Mouse (Mus musculus): ENCODE data around the gene Mblac1. TPM values are rescaled to one million over a fixed set of nuclear protein-coding genes. Genes with fewer than 3 reads are reported as not detected.
"Not testable (repeated sequence)": the region's sequence is repeated elsewhere in the genome, so short reads cannot be mapped to it uniquely, and the experiment has no call there.

Gene Mblac1
- total RNA-seq, 1 experiment = 2.5 TPM

DNA sequence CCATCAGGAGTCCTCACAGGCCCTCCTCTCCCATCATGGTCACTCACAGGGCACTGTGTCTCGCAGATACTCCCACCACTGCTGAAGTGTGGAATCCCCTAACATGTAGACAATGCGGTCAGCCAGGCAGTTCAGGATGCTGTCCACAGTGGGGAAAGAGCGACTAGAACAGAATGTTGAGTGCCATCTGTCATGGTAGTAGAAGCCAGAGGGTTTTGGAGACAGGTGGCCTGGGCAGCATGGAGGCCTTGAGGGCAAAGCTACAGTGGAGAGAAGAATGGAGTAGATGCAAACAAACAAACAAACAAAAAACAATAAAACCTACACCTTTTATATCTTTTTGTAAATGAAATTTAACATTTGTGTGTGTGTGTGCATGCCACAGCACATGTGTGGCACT is 8.0 kb downstream of the Mblac1 start:
- no peaks in the 10 kb centered on the region for H3K36me3 ChIP-seq (ENCODE audit: control insufficient read depth, insufficient read depth, low read length, poor library complexity, severe bottlenecking)
- no peak for DNase-seq (ENCODE audit: low read depth, low spot score)
- no peak for TF ChIP-seq CHD2 (IDR thresholded peaks at IDR 0.05; ENCODE audit: low read depth, low read length)
- H3K9me3 ChIP-seq (ENCODE audit: control insufficient read depth, insufficient read depth, low read depth, low read length) = no peaks in the 10 kb centered on the region
- H3K9ac ChIP-seq (ENCODE audit: insufficient read depth, low read depth, low read length, poor library complexity, severe bottlenecking) = no peak overlapping the region
- no peak overlapping the region for H3K27ac ChIP-seq (ENCODE audit: insufficient read depth, low read depth, low read length, poor library complexity, severe bottlenecking)
- H3K4me1 ChIP-seq (ENCODE audit: control insufficient read depth in 2 of 2, insufficient read depth in 2 of 2, low read length in 2 of 2, poor library complexity in 1 of 2) = no peaks in the 10 kb centered on the region
- H3K4me3 ChIP-seq (ENCODE audit: insufficient read depth in 1 of 2, low read depth in 1 of 2, low read length in 2 of 2, poor library complexity in 1 of 2, severe bottlenecking in 1 of 2) = no peak overlapping the region
- in situ Hi-C loops (cut with MboI; ENCODE audit: low sequenced_read_pairs in 2 of 2, unreplicated experiment in 2 of 2) = no loop called here

DNA sequence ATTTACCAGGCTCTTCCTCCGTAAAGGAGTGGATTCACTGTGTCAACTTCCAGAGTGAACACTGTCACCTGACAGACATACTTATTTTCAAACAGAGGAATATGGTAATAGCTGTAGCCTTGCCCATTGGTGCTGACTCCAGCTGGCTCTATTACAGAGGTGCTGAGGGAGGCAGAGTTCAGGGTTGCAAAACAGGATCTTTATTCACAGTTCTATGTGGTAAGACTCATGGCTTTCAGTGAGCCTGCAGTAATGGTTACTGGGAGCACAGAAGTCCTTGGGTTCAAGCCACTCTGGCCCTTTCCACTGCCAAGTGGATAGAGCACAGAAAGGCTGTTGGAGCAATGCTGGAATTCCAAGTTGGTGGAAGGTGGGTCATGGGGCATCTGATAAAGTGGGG is 13.1 kb downstream of the Mblac1 start:
- Histone ChIP-seq H3K27ac (ENCODE audit: insufficient read depth, low read depth, low read length, poor library complexity, severe bottlenecking) (no peak overlapping the region), H3K9ac (ENCODE audit: insufficient read depth, low read depth, low read length, poor library complexity, severe bottlenecking) (no peak overlapping the region), H3K4me3 (ENCODE audit: insufficient read depth in 1 of 2, low read depth in 1 of 2, low read length in 2 of 2, poor library complexity in 1 of 2, severe bottlenecking in 1 of 2) (no peak overlapping the region), H3K4me1 (ENCODE audit: control insufficient read depth in 2 of 2, insufficient read depth in 2 of 2, low read length in 2 of 2, poor library complexity in 1 of 2) (no peaks in the 10 kb centered on the region), H3K36me3 (ENCODE audit: control insufficient read depth, insufficient read depth, low read length, poor library complexity, severe bottlenecking) (no peaks in the 10 kb centered on the region), H3K9me3 (ENCODE audit: control insufficient read depth, insufficient read depth, low read depth, low read length) (no peaks in the 10 kb centered on the region)
- TF ChIP-seq MAFK (IDR thresholded peaks at IDR 0.05; ENCODE audit: insufficient read depth, low read depth, low read length) (no peak), CHD2 (IDR thresholded peaks at IDR 0.05; ENCODE audit: low read depth, low read length) (no peak), HCFC1 (IDR thresholded peaks at IDR 0.05; ENCODE audit: borderline replicate concordance, insufficient read depth, low read length) (no peak), ZNF384 (IDR thresholded peaks at IDR 0.05; ENCODE audit: low read depth, low read length) (no peak), ZC3H11A (IDR thresholded peaks at IDR 0.05; ENCODE audit: borderline replicate concordance, low read depth, low read length) (no peak)
- in situ Hi-C loops (cut with MboI; ENCODE audit: low sequenced_read_pairs in 2 of 2, unreplicated experiment in 2 of 2) = loop anchor here in 1 of 2 experiments (5.0 kb wide), 1 partner anchor 45 kb away; no protein-coding TSS in a partner anchor
- DNase-seq (ENCODE audit: low read depth, low spot score) = no peak

DNA sequence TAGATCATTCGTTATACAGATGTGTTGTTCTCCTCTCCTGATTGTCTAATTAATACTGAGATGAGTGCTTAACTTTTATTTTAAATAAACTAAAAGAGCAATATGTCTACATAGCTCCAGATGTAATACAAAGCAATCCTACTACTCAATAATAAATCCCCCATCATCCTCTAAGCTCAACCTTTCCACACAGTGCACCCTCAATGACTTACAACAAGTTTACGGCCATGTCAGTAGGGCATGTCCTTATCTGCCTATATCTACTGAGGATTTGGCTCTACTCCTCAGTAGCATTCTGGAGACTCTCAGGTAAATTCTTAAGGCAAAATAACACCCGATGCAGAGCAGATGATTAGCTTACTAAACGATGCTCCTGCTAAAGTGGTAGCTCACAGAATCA is 13.8 kb downstream of the Mblac1 start:
- Histone ChIP-seq H3K36me3 (ENCODE audit: control insufficient read depth, insufficient read depth, low read length, poor library complexity, severe bottlenecking) (no peaks in the 10 kb centered on the region), H3K4me1 (ENCODE audit: control insufficient read depth in 2 of 2, insufficient read depth in 2 of 2, low read length in 2 of 2, poor library complexity in 1 of 2) (no peaks in the 10 kb centered on the region), H3K9me3 (ENCODE audit: control insufficient read depth, insufficient read depth, low read depth, low read length) (no peaks in the 10 kb centered on the region), H3K4me3 (ENCODE audit: insufficient read depth in 1 of 2, low read depth in 1 of 2, low read length in 2 of 2, poor library complexity in 1 of 2, severe bottlenecking in 1 of 2) (no peak overlapping the region), H3K27ac (ENCODE audit: insufficient read depth, low read depth, low read length, poor library complexity, severe bottlenecking) (no peak overlapping the region), H3K9ac (ENCODE audit: insufficient read depth, low read depth, low read length, poor library complexity, severe bottlenecking) (no peak overlapping the region)
- no peak for DNase-seq (ENCODE audit: low read depth, low spot score)
- in situ Hi-C loops (cut with MboI; ENCODE audit: low sequenced_read_pairs in 2 of 2, unreplicated experiment in 2 of 2) = loop anchor here in 1 of 2 experiments (5.0 kb wide), 1 partner anchor 44 kb away; no protein-coding TSS in a partner anchor
- no peak for TF ChIP-seq ZNF384 (IDR thresholded peaks at IDR 0.05; ENCODE audit: low read depth, low read length)
- no peak for TF ChIP-seq ZC3H11A (IDR thresholded peaks at IDR 0.05; ENCODE audit: borderline replicate concordance, low read depth, low read length)
- no peak for TF ChIP-seq CHD2 (IDR thresholded peaks at IDR 0.05; ENCODE audit: low read depth, low read length)
- TF ChIP-seq HCFC1 (IDR thresholded peaks at IDR 0.05; ENCODE audit: borderline replicate concordance, insufficient read depth, low read length) = no peak
- no peak for TF ChIP-seq MAFK (IDR thresholded peaks at IDR 0.05; ENCODE audit: insufficient read depth, low read depth, low read length)

DNA sequence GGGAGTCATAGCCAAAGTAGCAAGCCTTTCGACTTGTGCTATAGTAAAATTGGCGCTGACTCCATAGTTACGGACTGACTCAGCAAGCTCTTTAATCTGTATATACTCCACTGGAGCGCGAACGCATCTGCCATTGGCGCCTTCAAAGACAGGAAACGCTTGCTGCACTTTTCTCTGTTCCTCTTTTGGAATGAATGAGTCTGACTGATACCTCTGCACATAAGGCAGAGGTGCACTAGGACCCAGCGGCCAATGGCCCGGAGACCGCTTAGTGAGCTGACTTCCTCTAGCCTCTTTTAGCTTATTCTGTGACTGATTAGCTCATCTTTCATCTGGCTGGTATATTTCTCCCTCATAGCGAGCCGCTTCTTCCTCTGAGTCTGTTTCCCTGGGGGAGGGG is 22.5 kb downstream of the Mblac1 start:
- DNase-seq (ENCODE audit: low read depth, low spot score); H3K27ac ChIP-seq (ENCODE audit: insufficient read depth, low read depth, low read length, poor library complexity, severe bottlenecking); in situ Hi-C loops (cut with MboI; ENCODE audit: low sequenced_read_pairs in 2 of 2, unreplicated experiment in 2 of 2); H3K9me3 ChIP-seq (ENCODE audit: control insufficient read depth, insufficient read depth, low read depth, low read length); H3K4me1 ChIP-seq (ENCODE audit: control insufficient read depth in 2 of 2, insufficient read depth in 2 of 2, low read length in 2 of 2, poor library complexity in 1 of 2); H3K36me3 ChIP-seq (ENCODE audit: control insufficient read depth, insufficient read depth, low read length, poor library complexity, severe bottlenecking): not testable (repeated sequence)
- Histone ChIP-seq H3K4me3 (ENCODE audit: insufficient read depth in 1 of 2, low read depth in 1 of 2, low read length in 2 of 2, poor library complexity in 1 of 2, severe bottlenecking in 1 of 2) (peak overlapping the region; percentile 52 to 55), H3K9ac (ENCODE audit: insufficient read depth, low read depth, low read length, poor library complexity, severe bottlenecking) (peak overlapping the region; percentile 42; the same call in 1 of the 2 replicates)

DNA sequence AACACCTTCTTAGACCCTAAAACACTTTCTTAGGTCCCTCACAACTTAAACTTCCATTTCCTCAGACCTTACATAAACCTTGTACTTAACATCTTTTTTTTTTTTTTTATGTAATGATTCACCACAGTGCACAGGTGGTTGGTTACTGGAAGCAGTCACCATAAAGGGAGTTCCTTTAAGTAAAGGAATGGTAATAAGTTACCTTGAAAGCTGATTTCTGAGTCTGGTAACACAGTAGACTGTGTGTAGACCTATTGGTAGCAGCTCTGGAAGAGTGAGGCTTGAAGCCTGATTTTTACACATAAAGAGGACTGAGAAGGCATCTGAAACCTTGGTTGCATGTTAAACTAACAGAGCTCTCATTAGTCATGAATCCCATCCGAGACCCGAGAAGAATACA is 25.8 kb downstream of the Mblac1 start:
- in situ Hi-C loops (cut with MboI; ENCODE audit: low sequenced_read_pairs in 2 of 2, unreplicated experiment in 2 of 2) = no loop called here
- no peak for TF ChIP-seq ZNF384 (IDR thresholded peaks at IDR 0.05; ENCODE audit: low read depth, low read length)
- no peak for TF ChIP-seq MAFK (IDR thresholded peaks at IDR 0.05; ENCODE audit: insufficient read depth, low read depth, low read length)
- no peak for TF ChIP-seq ZC3H11A (IDR thresholded peaks at IDR 0.05; ENCODE audit: borderline replicate concordance, low read depth, low read length)
- TF ChIP-seq CHD2 (IDR thresholded peaks at IDR 0.05; ENCODE audit: low read depth, low read length) = no peak
- no peak for TF ChIP-seq HCFC1 (IDR thresholded peaks at IDR 0.05; ENCODE audit: borderline replicate concordance, insufficient read depth, low read length)

More for the DNA sequence above, 25.8 kb downstream of the Mblac1 start:
- Histone ChIP-seq H3K27ac (ENCODE audit: insufficient read depth, low read depth, low read length, poor library complexity, severe bottlenecking) (no peak overlapping the region), H3K9ac (ENCODE audit: insufficient read depth, low read depth, low read length, poor library complexity, severe bottlenecking) (no peak overlapping the region), H3K4me1 (ENCODE audit: control insufficient read depth in 2 of 2, insufficient read depth in 2 of 2, low read length in 2 of 2, poor library complexity in 1 of 2) (no peaks in the 10 kb centered on the region), H3K4me3 (ENCODE audit: insufficient read depth in 1 of 2, low read depth in 1 of 2, low read length in 2 of 2, poor library complexity in 1 of 2, severe bottlenecking in 1 of 2) (no peak overlapping the region), H3K36me3 (ENCODE audit: control insufficient read depth, insufficient read depth, low read length, poor library complexity, severe bottlenecking) (no peaks in the 10 kb centered on the region), H3K9me3 (ENCODE audit: control insufficient read depth, insufficient read depth, low read depth, low read length) (no peaks in the 10 kb centered on the region)
- no peak for DNase-seq (ENCODE audit: low read depth, low spot score)

All from ES-E14 (cell line).